Mouse (Mus musculus) bone marrow, adult 2 months (tissue): ENCODE measurements around the gene Ppil1.

ENCODE experiments used
- CTCF ChIP-seq: fragments of 200-500 bp; IDR thresholded peaks from 2 replicates; pipeline ENCODE4 v1.5.1; 2011; ENCODE audit warnings: low read length, control low read depth; ENCODE audit not compliant: control insufficient read depth, insufficient read depth
- POLR2A ChIP-seq: fragments of 200-500 bp; IDR thresholded peaks from 2 replicates; pipeline ENCODE4 v1.6.1; 2011; ENCODE audit warnings: low read depth, mild to moderate bottlenecking, control low read depth, low read length, borderline replicate concordance; ENCODE audit not compliant: control insufficient read depth

- TF ChIP-seq CTCF (no peak), POLR2A (no peak)
These were observed 7.5 kb downstream of the Ppil1 start for GRCm38 (mm10) chr17:29256507-29256906.
